Mouse (Mus musculus) forebrain, postnatal 0 days (tissue): ENCODE data around the gene Nos3. TPM values are rescaled to one million over a fixed set of nuclear protein-coding genes. Genes with fewer than 3 reads are reported as not detected.

Source experiments
- ATAC-seq: fragments of 200-750 bp; cut with Nextera tagmentation; 2 replicates; pipeline ENCODE4 v1.8.0; 2017; ENCODE audit warnings: mild to moderate bottlenecking, moderate library complexity
- DNase-seq: peaks from one replicate; pipeline ENCODE4 v3.0.0-alpha.2; 2015
- H3K27ac ChIP-seq: fragments of 300-500 bp; sonication (generic); 2 replicates; pipeline ENCODE4 v1.5.1; 2014; ENCODE audit warnings: low read depth, mild to moderate bottlenecking, antibody characterized with exemption, low read length, moderate library complexity, mixed read lengths
- H3K27me3 ChIP-seq: fragments of 300-500 bp; sonication (generic); 2 replicates; pipeline ENCODE4 v1.6.1; 2014; ENCODE audit warnings: mild to moderate bottlenecking, low read length, mixed read lengths; ENCODE audit not compliant: insufficient read depth
- H3K36me3 ChIP-seq: fragments of 300-500 bp; sonication (generic); 2 replicates; pipeline ENCODE4 v1.6.1; 2014; ENCODE audit warnings: mild to moderate bottlenecking, moderate library complexity; ENCODE audit not compliant: insufficient read depth
- H3K4me1 ChIP-seq: fragments of 300-500 bp; sonication (generic); 2 replicates; pipeline ENCODE4 v1.6.1; 2014; ENCODE audit warnings: antibody characterized with exemption; ENCODE audit not compliant: insufficient read depth
- H3K4me2 ChIP-seq: fragments of 300-500 bp; sonication (generic); 2 replicates; pipeline ENCODE4 v1.6.1; 2014; ENCODE audit warnings: low read depth, mild to moderate bottlenecking, moderate library complexity
- H3K4me3 ChIP-seq: fragments of 300-500 bp; sonication (generic); 2 replicates; pipeline ENCODE4 v1.5.1; 2014; ENCODE audit warnings: low read depth, low read length, mixed read lengths
- H3K9ac ChIP-seq: fragments of 300-500 bp; sonication (generic); 2 replicates; pipeline ENCODE4 v1.6.1; 2014; ENCODE audit warnings: mild to moderate bottlenecking
- H3K9me3 ChIP-seq: fragments of 300-500 bp; sonication (generic); 2 replicates; pipeline ENCODE4 v1.6.1; 2016; ENCODE audit warnings: low read length
- CTCF ChIP-seq: sonication (generic); IDR thresholded peaks from 2 replicates; pipeline ENCODE4 v1.5.1; 2016; ENCODE audit warnings: antibody characterized with exemption, control low read depth, low read depth
- WGBS: fragments of 180-500 bp; shearing (Covaris S2); extraction: QIAGEN DNeasy Blood & Tissue Kit; methylation state at CpG from one replicate; pipeline ENCODE4 v1.1.7; 2014; 5-methylcytosine and 5-hydroxymethylcytosine counted together
- polyA plus RNA-seq: library from polyadenylated mRNA; unstranded; fragments of >200 nt; fragmentation: Nextera tagmentation; extraction: Ambion mirVana; gene quantifications from 2 replicates; pipeline ENCODE4 v1.2.1, GENCODE M21; 2015
- total RNA-seq: library from RNA; depleted of rRNA; stranded (reverse); fragments of >200 nt; gene quantifications from 2 replicates; pipeline ENCODE4 v1.2.3, GENCODE M21; 2014

Nos3 gene
- total and polyA plus RNA-seq, 2 experiments from 2014 or later = 6.8 to 8.3 TPM

DNA sequence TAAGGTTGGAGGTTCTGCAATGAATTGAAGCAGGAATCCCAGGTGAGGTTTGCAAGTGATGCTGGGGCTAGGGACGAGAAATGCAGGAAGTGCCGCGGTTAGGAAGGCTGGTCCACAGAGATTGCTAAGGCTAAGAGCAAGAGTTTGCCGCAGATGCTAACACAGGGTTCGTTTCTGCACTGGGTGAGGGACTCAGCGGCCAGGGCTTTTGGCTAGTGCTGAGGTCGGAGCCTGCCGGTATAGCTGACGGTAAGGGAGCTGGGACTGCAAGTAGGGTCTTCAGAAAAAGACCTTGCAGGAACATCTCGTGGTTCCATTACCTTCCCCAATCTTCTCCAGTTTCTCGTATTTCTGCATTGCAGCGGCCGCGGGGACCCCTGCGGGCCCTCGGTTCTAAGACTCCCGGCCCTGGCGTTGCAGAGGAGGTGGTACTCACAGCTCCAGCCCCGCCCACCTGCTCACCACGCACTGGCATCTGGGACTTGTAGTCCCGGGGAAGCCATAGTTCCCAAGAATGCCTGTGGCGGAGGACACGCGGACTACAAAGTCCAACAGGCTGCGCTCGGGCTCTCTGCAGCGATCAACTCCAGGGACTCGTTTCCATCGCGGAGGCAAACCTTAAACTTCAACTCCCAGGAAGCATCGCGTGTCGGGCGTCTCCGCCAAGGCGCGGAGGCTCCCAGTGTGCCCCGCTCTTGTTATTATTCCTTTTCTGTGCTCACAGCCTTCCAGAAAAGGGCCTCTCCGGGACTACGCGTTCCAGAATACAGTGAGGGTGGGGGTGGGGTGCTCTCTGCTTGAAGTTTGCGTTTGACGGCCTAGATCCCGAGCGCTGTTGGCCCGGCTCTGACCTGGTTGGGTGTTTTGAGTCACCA lies 58.8 kb downstream of the Nos3 start, which contains the start of the genes Cdk5 and Slc4a2:
Gene Cdk5, minus strand, starts transcription at position 402 of the 875 bp plus-strand sequence.
Gene Slc4a2, plus strand, starts transcription at position 709 of the 875 bp plus-strand sequence.
- Histone ChIP-seq H3K4me2 (peak within 1 kb of the TSS; percentile 90), H3K4me1 (peaks cover 14% of the 10 kb centered on the region; the same call in 1 of the 2 replicates), H3K27ac (peak within 1 kb of the TSS; percentile 86), H3K4me3 (peak within 1 kb of the TSS; percentile 63), H3K9me3 (no peaks in the 10 kb centered on the region), H3K9ac (peak within 1 kb of the TSS; percentile 76), H3K27me3 (peaks cover 5% of the 10 kb centered on the region; the same call in 1 of the 2 replicates), H3K36me3 (peaks cover 33% of the 10 kb centered on the region)
- ATAC-seq (peak; percentile 98), DNase-seq (peak; percentile 100)
- WGBS = 1% methylated on average over 46 of the region's 46 CpGs
- no peak; the same call in 1 of the 2 replicates for TF ChIP-seq CTCF

DNA sequence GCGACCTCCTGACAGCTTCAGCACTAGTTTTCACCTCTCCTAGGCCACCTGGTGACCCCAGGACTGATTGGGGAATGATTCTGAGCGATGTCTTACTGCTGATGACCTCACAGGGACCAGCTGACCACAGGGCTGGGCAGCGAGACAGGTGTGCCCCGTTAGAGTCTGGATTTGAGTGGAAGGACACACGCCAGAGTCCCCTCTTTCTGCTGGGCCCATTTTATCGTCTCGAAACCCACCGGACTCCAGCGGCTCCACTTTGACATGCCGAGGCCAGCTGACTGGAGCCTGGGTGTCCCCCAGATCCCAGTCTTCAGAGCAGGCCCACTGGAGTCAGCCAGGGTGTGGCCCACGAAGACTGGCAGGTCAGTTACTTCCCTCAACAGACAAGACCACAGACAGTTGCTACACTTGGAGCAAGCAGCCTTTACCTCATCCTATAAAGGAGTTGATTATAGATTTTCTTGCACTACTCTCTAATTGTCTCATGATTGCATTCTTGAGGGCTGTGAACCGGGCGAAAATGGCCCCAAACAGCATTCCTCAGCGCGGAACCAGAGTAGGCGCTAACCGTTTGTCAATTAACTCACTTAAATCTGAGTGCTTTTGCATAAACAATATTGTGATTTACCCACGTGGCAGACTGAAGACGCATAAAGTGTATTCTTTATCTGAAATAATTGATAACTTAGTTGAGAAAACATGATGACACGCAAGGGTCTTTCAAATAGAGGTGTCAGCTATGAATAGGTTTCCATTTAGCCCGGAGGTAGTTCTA lies 59.6 kb downstream of the Nos3 start:
- Histone ChIP-seq H3K27ac (peak overlapping the region; percentile 86), H3K9ac (peak overlapping the region; percentile 63), H3K27me3 (peaks cover 5% of the 10 kb centered on the region; the same call in 1 of the 2 replicates), H3K36me3 (peaks cover 25% of the 10 kb centered on the region), H3K4me2 (peak overlapping the region; percentile 90), H3K4me1 (peaks cover 14% of the 10 kb centered on the region; the same call in 1 of the 2 replicates), H3K9me3 (no peaks in the 10 kb centered on the region), H3K4me3 (peak overlapping the region; percentile 63)
- WGBS = 9% methylated on average over 21 of the region's 21 CpGs
- DNase-seq (peak; percentile 21), ATAC-seq (no peak)
- TF ChIP-seq CTCF = no peak

DNA sequence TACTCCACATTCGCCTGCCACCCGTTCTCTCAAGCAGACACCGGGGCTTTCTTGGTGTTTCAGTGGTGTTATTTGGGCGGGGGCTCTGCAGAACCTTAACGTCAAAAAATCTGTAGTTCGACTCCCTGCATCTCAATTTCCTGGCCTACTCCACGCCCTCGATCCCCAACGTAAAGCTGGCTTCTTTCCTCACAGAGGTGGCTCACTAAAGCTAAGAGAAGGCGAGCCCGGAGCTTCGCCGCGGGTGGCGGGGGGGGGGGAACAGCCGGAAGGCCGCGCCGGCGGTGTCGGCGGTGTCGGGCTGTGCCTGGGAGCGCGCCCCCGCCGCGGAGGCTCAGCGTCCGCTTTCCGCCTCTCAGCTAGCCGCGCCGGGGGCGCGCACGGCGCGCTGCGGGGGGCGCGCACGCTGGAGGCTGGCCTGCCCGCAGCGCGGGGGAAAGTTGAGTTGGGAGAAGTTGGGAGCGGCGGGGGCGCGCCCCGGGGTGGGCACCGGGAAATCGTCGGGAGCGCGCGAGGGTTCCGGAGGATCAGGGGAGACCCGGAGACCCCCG lies 60.3 kb downstream of the Nos3 start:
- DNase-seq (peak; percentile 92), ATAC-seq (peak; percentile 7; the same call in 1 of the 2 replicates)
- under 1% methylated on average over 48 of the region's 60 CpGs for WGBS
- H3K4me2 ChIP-seq = peak overlapping the region; percentile 90
- H3K4me3 ChIP-seq = peak overlapping the region; percentile 63
- peaks cover 21% of the 10 kb centered on the region for H3K36me3 ChIP-seq
- peak overlapping the region; percentile 86 for H3K27ac ChIP-seq
- H3K4me1 ChIP-seq = peaks cover 14% of the 10 kb centered on the region; the same call in 1 of the 2 replicates
- H3K27me3 ChIP-seq = peaks cover 5% of the 10 kb centered on the region; the same call in 1 of the 2 replicates
- H3K9me3 ChIP-seq = no peaks in the 10 kb centered on the region
- TF ChIP-seq CTCF = no peak
- peak overlapping the region; percentile 63 for H3K9ac ChIP-seq

DNA sequence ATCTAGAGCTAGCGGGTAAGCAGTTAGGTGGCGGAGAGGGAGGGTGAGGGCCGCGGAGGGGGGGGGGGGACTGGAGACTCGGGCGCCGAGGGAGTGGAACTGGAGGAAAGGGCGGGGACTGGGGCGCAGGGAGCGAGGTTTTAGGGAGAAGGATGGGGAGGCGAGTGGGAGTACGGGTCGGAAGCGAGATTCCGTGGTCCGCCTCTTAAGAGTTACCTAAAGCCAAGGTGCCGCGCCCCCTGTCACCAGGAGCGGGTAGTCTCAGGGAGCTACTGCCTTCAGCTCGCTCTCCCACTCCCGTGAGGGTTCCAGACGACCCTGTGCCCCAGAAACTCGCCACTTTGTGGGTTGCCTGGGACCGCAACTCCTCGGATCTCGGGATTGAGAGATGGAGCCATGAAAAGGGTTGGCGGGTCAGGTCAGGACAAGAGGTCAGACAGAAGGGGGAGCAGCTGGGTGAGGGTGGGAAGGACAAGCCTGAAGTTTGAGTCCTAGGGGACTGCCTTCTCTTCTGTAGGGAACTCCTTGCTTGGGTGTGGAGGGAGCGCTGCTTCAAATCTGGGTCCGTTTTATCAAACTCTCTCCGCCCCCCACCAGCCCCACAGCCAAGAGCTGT lies 60.9 kb downstream of the Nos3 start:
- DNase-seq = peak; percentile 42
- peaks cover 14% of the 10 kb centered on the region; the same call in 1 of the 2 replicates for H3K4me1 ChIP-seq
- no peak overlapping the region for H3K27ac ChIP-seq
- H3K36me3 ChIP-seq = peaks cover 17% of the 10 kb centered on the region
- WGBS = 0% methylated on average over 29 of the region's 30 CpGs
- H3K4me2 ChIP-seq = peak overlapping the region; percentile 90
- peak; percentile 42 for TF ChIP-seq CTCF
- peaks cover 5% of the 10 kb centered on the region; the same call in 1 of the 2 replicates for H3K27me3 ChIP-seq
- H3K9me3 ChIP-seq = no peaks in the 10 kb centered on the region
- peak overlapping the region; percentile 63 for H3K9ac ChIP-seq
- H3K4me3 ChIP-seq = peak overlapping the region; percentile 63
- ATAC-seq = no peak

DNA sequence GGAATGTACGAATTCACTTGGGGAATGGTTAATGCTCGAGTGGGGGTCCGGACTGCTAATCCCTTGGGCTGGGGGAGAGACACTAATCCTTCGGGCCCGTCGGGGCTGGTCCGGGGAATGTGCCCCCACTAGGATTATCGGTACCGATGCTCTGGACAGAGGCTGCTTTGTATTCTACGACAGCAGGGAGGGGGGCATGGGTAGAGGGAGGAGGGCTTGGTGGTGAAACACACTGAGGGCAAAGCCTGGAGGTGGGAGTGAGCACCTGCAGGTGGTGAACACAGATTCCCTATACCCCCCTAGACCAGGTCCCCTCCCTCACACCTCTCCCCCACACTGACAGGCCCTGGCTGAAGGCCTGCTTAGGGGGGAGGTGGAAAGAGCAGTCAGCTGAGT lies 61.4 kb downstream of the Nos3 start:
- H3K4me1 ChIP-seq = peaks cover 14% of the 10 kb centered on the region; the same call in 1 of the 2 replicates
- WGBS = 1% methylated on average over 10 of the region's 10 CpGs

More for the DNA sequence above, 61.4 kb downstream of the Nos3 start:
- ATAC-seq (no peak), DNase-seq (no peak)
- Histone ChIP-seq H3K27ac (no peak overlapping the region), H3K27me3 (peaks cover 5% of the 10 kb centered on the region; the same call in 1 of the 2 replicates), H3K9me3 (no peaks in the 10 kb centered on the region), H3K4me3 (peak overlapping the region; percentile 63), H3K4me2 (peak overlapping the region; percentile 90), H3K36me3 (peaks cover 13% of the 10 kb centered on the region; the same call in 1 of the 2 replicates), H3K9ac (0 out of 2 replicates have a peak overlapping the region, but pooled peaks have one; percentile 63)
- TF ChIP-seq CTCF = no peak
